Mouse (Mus musculus): ENCODE results near the gene Schip1. TPM values are rescaled to one million over a fixed set of nuclear protein-coding genes. Genes with fewer than 3 reads are reported as not detected.

Gene Schip1
- polyA plus RNA-seq, 1 experiment from 2014 or later: 53.6 TPM

- Histone ChIP-seq H3K27ac (no peak overlapping the region), H3K4me3 (replicated peaks) (no peak overlapping the region), H3K9me3 (no peaks in the 10 kb centered on the region), H3K4me1 (replicated peaks) (no peaks in the 10 kb centered on the region), H3K4me2 (replicated peaks) (no peak overlapping the region), H3K36me3 (no peaks in the 10 kb centered on the region), H3K27me3 (replicated peaks) (no peaks in the 10 kb centered on the region), H3K9ac (no peak overlapping the region)
- ATAC-seq: no peak
- WGBS: 78% methylated on average over 1 of the region's 1 CpGs
These were observed 95.6 kb downstream of the Schip1 start for GRCm38 (mm10) chr3:68160175-68160574.

GRCm38 (mm10) chr3:68160760-68161159 lies 96.2 kb downstream of the Schip1 start:
- Histone ChIP-seq H3K4me3 (replicated peaks) (no peak overlapping the region), H3K36me3 (no peaks in the 10 kb centered on the region), H3K9me3 (no peaks in the 10 kb centered on the region), H3K9ac (no peak overlapping the region), H3K4me1 (replicated peaks) (no peaks in the 10 kb centered on the region), H3K27me3 (replicated peaks) (no peaks in the 10 kb centered on the region), H3K4me2 (replicated peaks) (no peak overlapping the region), H3K27ac (no peak overlapping the region)
- no peak for ATAC-seq
- WGBS: 71% methylated on average over 3 of the region's 3 CpGs

- Histone ChIP-seq H3K9me3 (no peaks in the 10 kb centered on the region), H3K27ac (no peak overlapping the region), H3K4me2 (replicated peaks) (no peak overlapping the region), H3K27me3 (replicated peaks) (no peaks in the 10 kb centered on the region), H3K4me3 (replicated peaks) (no peak overlapping the region), H3K4me1 (replicated peaks) (peaks cover 4% of the 10 kb centered on the region; the same call in 1 of the 2 replicates), H3K36me3 (no peaks in the 10 kb centered on the region), H3K9ac (no peak overlapping the region)
- no peak for ATAC-seq
- WGBS: 24% methylated on average over 1 of the region's 1 CpGs
These were observed 113.6 kb downstream of the Schip1 start for GRCm38 (mm10) chr3:68178248-68178647.

- Histone ChIP-seq H3K36me3 (no peaks in the 10 kb centered on the region), H3K27ac (no peak overlapping the region), H3K4me2 (replicated peaks) (no peak overlapping the region), H3K4me1 (replicated peaks) (no peaks in the 10 kb centered on the region), H3K27me3 (replicated peaks) (no peaks in the 10 kb centered on the region), H3K9ac (no peak overlapping the region), H3K9me3 (no peaks in the 10 kb centered on the region), H3K4me3 (replicated peaks) (no peak overlapping the region)
- WGBS: 62% methylated on average over 8 of the region's 8 CpGs
- ATAC-seq: no peak
These were observed 122.9 kb downstream of the Schip1 start for GRCm38 (mm10) chr3:68187471-68187870.

GRCm38 (mm10) chr3:68189100-68189499 lies 124.5 kb downstream of the Schip1 start:
- no peaks in the 10 kb centered on the region for H3K4me1 ChIP-seq (replicated peaks)
- no peaks in the 10 kb centered on the region for H3K36me3 ChIP-seq
- WGBS: 83% methylated on average over 2 of the region's 2 CpGs
- no peaks in the 10 kb centered on the region for H3K27me3 ChIP-seq (replicated peaks)
- no peak overlapping the region for H3K4me3 ChIP-seq (replicated peaks)
- ATAC-seq: no peak
- H3K4me2 ChIP-seq (replicated peaks): no peak overlapping the region
- H3K9me3 ChIP-seq: no peaks in the 10 kb centered on the region
- H3K9ac ChIP-seq: no peak overlapping the region
- no peak overlapping the region for H3K27ac ChIP-seq

GRCm38 (mm10) chr3:68196933-68197332 lies 132.3 kb downstream of the Schip1 start:
- H3K4me3 ChIP-seq (replicated peaks): no peak overlapping the region
- no peak overlapping the region for H3K9ac ChIP-seq
- H3K4me1 ChIP-seq (replicated peaks): no peaks in the 10 kb centered on the region
- 74% methylated on average over 1 of the region's 1 CpGs for WGBS
- no peak for ATAC-seq
- H3K9me3 ChIP-seq: no peaks in the 10 kb centered on the region
- no peak overlapping the region for H3K4me2 ChIP-seq (replicated peaks)
- no peak overlapping the region for H3K27ac ChIP-seq
- H3K27me3 ChIP-seq (replicated peaks): no peaks in the 10 kb centered on the region
- H3K36me3 ChIP-seq: no peaks in the 10 kb centered on the region

GRCm38 (mm10) chr3:68201214-68201613 lies 136.6 kb downstream of the Schip1 start:
- ATAC-seq: no peak
- WGBS: 37% methylated on average over 1 of the region's 1 CpGs
- H3K4me1 ChIP-seq (replicated peaks): no peaks in the 10 kb centered on the region

GRCm38 (mm10) chr3:68202162-68202902 lies 137.7 kb downstream of the Schip1 start:
- H3K4me3 ChIP-seq (replicated peaks): no peak overlapping the region
- no peak for ATAC-seq
- H3K27me3 ChIP-seq (replicated peaks): no peaks in the 10 kb centered on the region
- no peak overlapping the region for H3K27ac ChIP-seq
- no peak overlapping the region for H3K9ac ChIP-seq
- no peak overlapping the region for H3K4me2 ChIP-seq (replicated peaks)
- no peaks in the 10 kb centered on the region for H3K4me1 ChIP-seq (replicated peaks)
- no peaks in the 10 kb centered on the region for H3K9me3 ChIP-seq
- 77% methylated on average over 4 of the region's 4 CpGs for whole genome bisulfite sequencing
- no peaks in the 10 kb centered on the region for H3K36me3 ChIP-seq

More at GRCm38 (mm10) chr3:68201214-68201613, 136.6 kb downstream of the Schip1 start:
- no peak overlapping the region for H3K4me3 ChIP-seq (replicated peaks)
- no peaks in the 10 kb centered on the region for H3K36me3 ChIP-seq
- no peak overlapping the region for H3K9ac ChIP-seq
- no peak overlapping the region for H3K4me2 ChIP-seq (replicated peaks)
- H3K27ac ChIP-seq: no peak overlapping the region
- H3K9me3 ChIP-seq: no peaks in the 10 kb centered on the region
- H3K27me3 ChIP-seq (replicated peaks): no peaks in the 10 kb centered on the region

GRCm38 (mm10) chr3:68203934-68204467 lies 139.4 kb downstream of the Schip1 start:
- Histone ChIP-seq H3K9ac (no peak overlapping the region), H3K4me3 (replicated peaks) (no peak overlapping the region), H3K4me2 (replicated peaks) (no peak overlapping the region), H3K27me3 (replicated peaks) (no peaks in the 10 kb centered on the region), H3K4me1 (replicated peaks) (no peaks in the 10 kb centered on the region), H3K27ac (no peak overlapping the region), H3K36me3 (no peaks in the 10 kb centered on the region), H3K9me3 (no peaks in the 10 kb centered on the region)
- ATAC-seq: no peak
- 72% methylated on average over 4 of the region's 4 CpGs for WGBS

- no peak overlapping the region for H3K4me2 ChIP-seq (replicated peaks)
- 84% methylated on average over 4 of the region's 4 CpGs for WGBS
These were observed 145.8 kb downstream of the Schip1 start for GRCm38 (mm10) chr3:68210422-68210821.

GRCm38 (mm10) chr3:68221452-68221851 lies 156.8 kb downstream of the Schip1 start:
- 92% methylated on average over 3 of the region's 3 CpGs for WGBS
- Histone ChIP-seq H3K4me1 (replicated peaks) (no peaks in the 10 kb centered on the region), H3K9me3 (no peaks in the 10 kb centered on the region), H3K9ac (no peak overlapping the region), H3K27ac (no peak overlapping the region), H3K36me3 (no peaks in the 10 kb centered on the region), H3K4me3 (replicated peaks) (no peak overlapping the region), H3K27me3 (replicated peaks) (no peaks in the 10 kb centered on the region), H3K4me2 (replicated peaks) (no peak overlapping the region)
- no peak for ATAC-seq

More at GRCm38 (mm10) chr3:68210422-68210821, 145.8 kb downstream of the Schip1 start:
- Histone ChIP-seq H3K27me3 (replicated peaks) (no peaks in the 10 kb centered on the region), H3K9me3 (no peaks in the 10 kb centered on the region), H3K9ac (no peak overlapping the region), H3K4me1 (replicated peaks) (no peaks in the 10 kb centered on the region), H3K36me3 (no peaks in the 10 kb centered on the region), H3K27ac (no peak overlapping the region), H3K4me3 (replicated peaks) (no peak overlapping the region)
- ATAC-seq: no peak

GRCm38 (mm10) chr3:68239887-68240286 lies 175.3 kb downstream of the Schip1 start:
- Histone ChIP-seq H3K9me3 (no peaks in the 10 kb centered on the region), H3K4me3 (replicated peaks) (no peak overlapping the region), H3K9ac (no peak overlapping the region), H3K4me2 (replicated peaks) (no peak overlapping the region), H3K4me1 (replicated peaks) (no peaks in the 10 kb centered on the region), H3K36me3 (no peaks in the 10 kb centered on the region), H3K27ac (no peak overlapping the region), H3K27me3 (replicated peaks) (no peaks in the 10 kb centered on the region)
- 90% methylated on average over 2 of the region's 2 CpGs for WGBS
- ATAC-seq: no peak

GRCm38 (mm10) chr3:68243239-68243638 lies 178.6 kb downstream of the Schip1 start:
- no peaks in the 10 kb centered on the region for H3K4me1 ChIP-seq (replicated peaks)
- no peak overlapping the region for H3K4me3 ChIP-seq (replicated peaks)
- ATAC-seq: no peak
- no peak overlapping the region for H3K9ac ChIP-seq
- H3K27ac ChIP-seq: no peak overlapping the region
- no peaks in the 10 kb centered on the region for H3K27me3 ChIP-seq (replicated peaks)
- no peaks in the 10 kb centered on the region for H3K9me3 ChIP-seq
- no peak overlapping the region for H3K4me2 ChIP-seq (replicated peaks)
- WGBS: 68% methylated on average over 3 of the region's 3 CpGs
- no peaks in the 10 kb centered on the region for H3K36me3 ChIP-seq
